Mouse (Mus musculus) brain, embryonic 14.5 days (tissue): ENCODE measurements around the gene Adam33. TPM values are rescaled to one million over a fixed set of nuclear protein-coding genes. Genes with fewer than 3 reads are reported as not detected.

ENCODE experiments used
- DNase-seq: peaks from one replicate; pipeline ENCODE4 v3.0.0-alpha.2; 2011; ENCODE audit warnings: low read depth
- CTCF ChIP-seq: fragments of 200-500 bp; IDR thresholded peaks from 2 replicates; pipeline ENCODE4 v1.5.1; 2012; ENCODE audit warnings: inconsistent platforms, mild to moderate bottlenecking, moderate library complexity, borderline replicate concordance; ENCODE audit not compliant: insufficient read depth, insufficient read length; ENCODE audit errors: extremely low read depth
- POLR2A ChIP-seq: fragments of 200-500 bp; IDR thresholded peaks from 2 replicates; pipeline ENCODE4 v1.6.1; 2012; ENCODE audit warnings: mild to moderate bottlenecking, inconsistent platforms, borderline replicate concordance; ENCODE audit not compliant: poor library complexity, insufficient read depth, insufficient read length, severe bottlenecking; ENCODE audit errors: extremely low read depth
- polyA plus RNA-seq: library from polyadenylated mRNA; depleted of rRNA; stranded (reverse); fragments of >200 nt; gene quantifications from 2 replicates; pipeline ENCODE4 v1.2.3, GENCODE M21; 2012

Gene Adam33
- polyA plus RNA-seq, 1 experiment, result 5.4 TPM

DNA sequence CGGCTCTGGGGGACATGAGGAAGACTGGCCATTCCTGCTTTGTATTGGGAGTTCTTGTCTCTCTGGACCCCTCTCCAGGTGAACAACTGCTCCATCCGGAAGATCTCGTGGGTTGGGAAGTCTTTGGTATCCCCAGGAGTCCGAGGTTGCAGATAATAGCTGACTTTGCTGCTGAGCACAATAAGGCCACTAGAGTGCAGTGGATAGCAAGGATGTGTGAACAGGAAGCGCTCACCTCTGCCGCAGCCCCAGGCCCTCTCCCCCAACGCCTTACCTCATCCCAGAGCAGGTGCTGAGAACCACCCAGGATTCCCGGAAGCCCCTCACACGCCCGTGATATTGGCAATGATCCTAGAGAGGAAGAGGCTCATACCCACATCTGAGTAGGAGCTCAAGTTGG lies 7.4 kb downstream of the Adam33 start:
- TF ChIP-seq CTCF, result peak; percentile 63; the same call in 1 of the 2 replicates
- TF ChIP-seq POLR2A, result no peak

DNA sequence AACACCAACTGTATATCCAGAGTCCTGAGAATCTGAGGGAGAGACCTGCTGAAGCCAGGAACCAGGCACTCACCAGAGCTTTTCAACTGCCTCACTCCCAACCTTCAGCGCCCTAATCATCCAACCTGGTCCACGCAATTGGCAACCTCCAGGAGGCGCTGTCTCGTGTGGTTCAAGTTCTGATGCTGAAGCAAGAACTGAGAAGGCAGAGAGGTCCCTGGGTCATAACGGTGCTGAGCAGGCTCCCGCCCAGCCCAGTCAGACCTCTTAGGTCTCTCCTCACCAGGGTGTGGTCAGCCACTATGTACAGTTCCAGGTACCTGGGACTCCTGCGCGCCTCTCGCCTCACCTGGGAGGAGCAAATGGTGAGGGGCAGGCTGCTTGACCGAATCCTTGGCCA lies 8.0 kb downstream of the Adam33 start:
- TF ChIP-seq CTCF, result peak; percentile 70
- no peak for TF ChIP-seq POLR2A
- DNase-seq, result peak; percentile 47

More for the DNA sequence above, 7.4 kb downstream of the Adam33 start:
- peak; percentile 62 for DNase-seq

DNA sequence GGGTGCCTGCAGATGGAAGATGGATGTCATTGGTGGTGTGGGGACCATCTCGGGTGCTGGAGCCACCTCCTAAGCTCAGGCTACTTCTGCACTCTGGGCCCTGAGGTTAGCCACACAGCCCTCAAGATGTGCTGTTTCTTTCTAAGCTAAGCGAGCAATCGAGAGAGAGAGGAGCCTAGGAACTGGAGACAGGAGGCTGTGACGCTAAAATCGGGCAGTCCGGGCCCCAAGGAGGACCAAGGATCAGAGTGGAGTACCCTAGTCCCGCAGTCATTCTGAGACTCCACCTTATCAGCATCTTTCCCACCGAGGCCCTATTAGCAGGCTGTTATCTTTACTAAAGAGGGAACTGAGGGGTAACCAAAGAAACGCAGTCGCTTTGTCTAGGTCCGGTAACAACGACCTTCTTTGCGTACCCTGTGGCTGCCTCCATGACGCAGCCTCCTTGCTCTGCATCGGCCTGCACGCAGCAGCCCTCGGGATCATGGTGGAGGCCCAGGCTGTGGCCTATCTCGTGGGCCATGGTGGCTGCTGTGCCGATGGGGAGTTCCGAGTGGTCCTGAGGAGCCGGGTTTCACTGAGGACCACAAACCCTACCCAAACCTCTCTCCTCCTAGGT lies 8.9 kb downstream of the Adam33 start:
- DNase-seq, result no peak
- TF ChIP-seq POLR2A, result no peak
- TF ChIP-seq CTCF, result no peak

DNA sequence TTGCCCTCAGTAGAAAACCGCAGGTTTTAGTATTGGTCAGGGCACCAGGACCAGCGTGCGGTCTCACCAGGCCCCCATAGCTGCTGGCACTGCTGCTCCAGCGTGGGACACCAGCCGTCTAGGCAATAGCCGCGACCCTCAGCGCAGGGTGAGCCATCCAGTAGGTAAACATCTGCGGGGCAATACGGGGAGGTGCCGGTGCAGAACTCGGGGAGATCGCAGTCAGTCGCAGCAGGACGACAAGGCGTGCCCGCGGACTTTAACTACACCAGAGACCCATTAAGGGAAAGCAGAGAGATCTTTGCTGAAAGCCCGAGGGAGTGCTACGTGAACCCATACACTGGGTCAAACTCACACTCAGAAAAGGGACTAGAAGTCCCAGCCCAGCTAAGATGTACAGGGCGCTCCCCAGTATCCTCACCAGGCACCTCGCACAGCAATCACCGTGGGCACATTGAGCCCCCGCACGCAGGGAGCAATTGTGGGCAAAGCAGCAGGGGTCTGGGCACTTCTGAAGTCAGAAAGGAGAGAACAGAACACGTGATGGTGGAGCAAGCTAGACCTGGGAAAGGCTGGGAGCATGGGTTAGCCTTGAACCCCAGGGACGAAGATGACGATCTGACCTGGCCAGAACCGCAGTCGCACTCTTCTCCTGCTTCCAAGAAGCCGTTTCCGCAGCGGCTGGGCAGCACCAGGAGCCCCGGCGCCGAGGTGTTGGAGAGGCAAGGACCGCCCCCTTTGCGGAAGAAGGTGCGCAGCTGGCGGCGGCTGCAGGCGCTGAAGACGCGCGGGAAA lies 9.6 kb downstream of the Adam33 start:
- DNase-seq, result peak; percentile 39

DNA sequence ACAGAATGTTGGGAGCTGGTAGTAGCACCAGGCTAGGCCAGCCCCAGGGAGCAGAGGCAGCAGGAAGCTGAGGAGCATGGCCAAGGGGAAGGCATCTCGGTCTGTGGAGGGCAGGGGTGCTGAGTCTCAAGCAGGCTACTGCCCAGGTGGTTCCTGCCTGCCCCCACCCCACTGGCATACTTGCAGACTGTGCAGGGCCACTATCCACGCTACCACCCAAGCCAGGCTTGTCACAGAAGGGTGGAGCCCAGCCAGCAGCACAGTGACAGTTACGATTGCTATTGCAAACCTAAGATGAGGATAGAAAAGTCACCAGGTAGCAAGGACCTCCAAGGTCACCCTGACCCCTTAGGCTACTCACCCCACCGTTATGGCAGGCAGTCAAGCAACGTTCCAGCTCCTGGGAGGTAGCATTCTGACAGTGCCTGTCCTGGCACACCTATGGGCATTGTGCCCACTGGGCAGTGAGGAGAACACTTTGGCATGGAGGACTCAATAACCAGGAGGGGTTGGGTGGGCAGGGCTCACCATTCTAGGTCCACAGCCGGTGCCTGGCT lies 10.7 kb downstream of the Adam33 start:
- no peak for TF ChIP-seq POLR2A
- TF ChIP-seq CTCF, result no peak
- DNase-seq, result no peak

More for the DNA sequence above, 9.6 kb downstream of the Adam33 start:
- TF ChIP-seq POLR2A (no peak), CTCF (no peak)

DNA sequence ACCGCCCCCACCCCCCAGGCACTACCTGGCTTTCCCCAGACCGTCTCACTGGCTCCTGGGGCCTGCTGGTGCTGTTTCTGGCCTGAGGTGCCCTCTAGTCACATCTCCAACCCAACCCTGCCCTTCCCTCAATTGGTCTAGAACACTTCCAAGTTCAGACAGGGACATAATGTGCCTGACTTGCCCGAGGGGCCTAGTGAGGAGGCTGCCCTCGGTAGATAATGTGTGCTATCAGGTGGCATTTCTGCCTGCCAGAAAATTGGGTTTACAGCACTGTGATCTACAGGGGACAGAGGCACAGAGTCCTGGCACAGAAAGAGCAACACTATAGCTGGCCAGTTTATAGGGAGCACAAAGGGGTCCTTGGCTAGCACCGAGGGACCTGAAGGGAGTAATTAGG lies 11.6 kb downstream of the Adam33 start:
- TF ChIP-seq POLR2A (no peak), CTCF (no peak)

DNA sequence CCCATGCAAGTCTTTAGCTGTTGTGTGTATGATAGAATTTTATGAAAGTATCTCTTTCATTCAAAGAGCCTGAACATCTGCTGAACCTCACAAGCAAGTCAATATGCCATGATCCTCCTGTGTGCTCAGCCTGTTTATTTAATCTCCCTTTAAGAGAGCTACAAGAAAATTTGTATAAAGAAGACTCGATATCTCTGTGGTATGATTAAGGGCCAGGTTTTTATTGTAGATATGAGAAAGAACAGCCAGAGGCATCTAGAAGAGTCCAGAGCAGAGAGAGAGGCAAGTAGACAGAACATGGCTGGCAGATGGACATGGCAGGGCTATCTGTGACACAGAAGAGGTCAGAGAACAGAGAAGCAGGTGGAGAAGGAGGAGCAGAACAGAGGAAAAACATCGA lies 17.6 kb downstream of the Adam33 start:
- DNase-seq, result no peak
- no peak for TF ChIP-seq POLR2A
- no peak for TF ChIP-seq CTCF

More for the DNA sequence above, 11.6 kb downstream of the Adam33 start:
- DNase-seq, result no peak

DNA sequence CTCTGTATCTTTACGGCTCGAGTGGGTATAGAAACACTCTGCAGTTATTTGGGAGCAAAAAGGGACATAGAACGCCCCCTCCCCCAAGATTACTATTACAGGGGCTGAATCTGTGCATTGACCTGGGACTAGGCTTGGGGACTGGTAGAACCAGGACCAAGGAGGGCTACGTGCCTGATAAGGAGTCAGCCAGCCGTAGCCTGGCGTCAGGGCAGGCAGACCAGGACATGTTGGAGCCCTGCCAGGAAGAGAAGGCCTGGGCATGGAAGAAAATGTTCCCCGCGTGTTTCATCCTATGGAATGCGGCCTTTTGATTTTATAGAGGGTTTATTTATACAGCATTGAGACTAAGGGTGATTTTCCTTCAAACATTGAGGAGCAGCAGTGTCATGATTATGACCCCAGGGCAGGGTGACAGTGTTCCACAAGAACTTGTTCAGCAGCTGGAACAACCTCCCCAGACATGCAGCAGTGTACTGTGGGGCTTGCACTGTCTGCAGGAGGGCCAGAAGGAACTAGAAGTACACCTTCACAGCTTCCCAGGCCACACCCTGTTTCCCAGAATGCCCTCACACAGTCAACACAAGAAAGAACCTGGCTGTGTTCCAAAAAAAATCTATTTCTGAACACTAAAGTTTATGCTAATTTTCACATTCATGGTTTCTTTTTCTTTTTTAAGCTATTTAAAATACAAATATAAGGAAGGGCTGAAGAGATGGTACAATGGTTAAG lies 18.5 kb downstream of the Adam33 start:
- no peak for TF ChIP-seq CTCF
- TF ChIP-seq POLR2A, result no peak
- DNase-seq, result no peak

DNA sequence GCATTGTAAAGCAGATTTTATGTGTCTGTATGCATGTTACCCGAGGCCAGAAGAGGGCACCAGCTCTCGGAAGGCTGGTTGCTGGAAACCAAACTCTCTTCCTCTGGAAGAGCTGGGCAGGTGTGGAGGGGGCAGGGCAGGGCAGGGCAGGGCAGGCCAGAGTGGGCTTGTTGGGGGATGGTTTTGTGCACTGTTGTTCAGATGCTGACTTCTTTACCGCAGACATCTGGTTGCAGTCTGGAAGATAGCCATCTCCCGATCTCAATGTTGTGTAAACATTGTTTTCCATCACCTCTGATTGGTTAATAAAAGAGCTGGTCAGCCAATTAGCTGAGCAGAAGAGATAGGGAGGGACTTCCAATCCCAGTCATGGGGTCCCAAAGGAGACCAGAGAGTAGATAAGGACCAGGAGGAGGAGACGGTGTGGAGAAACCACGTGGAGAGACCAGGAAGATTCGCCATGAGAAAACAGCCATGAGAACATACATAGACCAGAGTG lies 19.2 kb downstream of the Adam33 start:
- TF ChIP-seq CTCF, result no peak
- TF ChIP-seq POLR2A, result no peak
- peak; percentile 9 for DNase-seq

DNA sequence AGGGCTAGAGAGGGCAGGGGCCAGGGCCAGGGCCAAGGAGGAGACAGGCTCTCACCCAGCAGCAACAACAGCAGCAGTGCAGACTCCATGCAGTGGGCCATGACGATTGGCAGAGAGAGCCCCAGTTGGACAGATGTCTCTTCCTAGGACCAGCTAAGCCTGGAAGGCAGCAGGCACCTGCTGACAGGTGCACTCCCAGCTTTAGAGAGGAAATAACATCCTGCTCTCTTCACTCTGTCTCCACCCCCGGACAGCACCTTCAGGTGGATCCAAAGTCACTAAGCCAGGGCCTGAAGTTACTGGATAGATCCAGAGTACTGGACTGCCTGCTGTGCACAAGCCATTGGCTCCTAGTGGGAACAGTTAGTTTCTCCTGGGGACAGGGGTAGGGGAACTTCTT lies 20.6 kb downstream of the Adam33 start, which contains the start of gene Gfra4:
Gene Gfra4 (minus strand): TSS at position 101 of the 400 bp plus-strand sequence.
- no peak for DNase-seq
- TF ChIP-seq POLR2A (no peak), CTCF (no peak)
